ENCODE assay signal across 18 mouse cellular contexts in the genomic region with DNA sequence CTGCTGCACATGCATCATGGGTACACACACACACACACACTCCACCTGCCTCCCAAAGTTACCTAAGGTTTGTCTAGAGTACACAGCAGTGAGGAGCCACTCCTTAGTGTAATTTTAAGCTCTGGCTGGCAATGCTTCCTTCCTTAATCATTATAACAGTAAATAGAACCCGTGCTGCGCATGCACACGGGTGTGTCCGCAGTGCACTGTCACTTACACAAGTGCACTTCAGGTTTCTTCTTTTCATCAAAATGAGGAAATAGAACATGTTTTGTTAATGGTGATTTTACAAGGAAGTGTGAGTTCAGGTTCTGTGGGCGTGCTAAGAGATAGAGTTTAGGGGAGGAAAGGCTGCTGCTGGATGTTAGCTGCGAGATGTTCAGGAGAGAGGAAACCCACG. TPM values are rescaled to one million over a fixed set of nuclear protein-coding genes. Genes with fewer than 3 reads are reported as not detected.
DNase-seq lines count a peak whose midpoint lies in the region; ATAC-seq and TF ChIP-seq lines count a peak whose summit lies in the region.
"Had no signal": no experiment of that assay in that cellular context is flagged by ENCODE, and none has a peak within 500 bp of the region (broad histone marks: within the 10 kb centered on the region; RNA-seq: fewer than 3 reads in every experiment).

No protein-coding gene starts in this region.

- ATAC-seq in liver, embryonic 15.5 days (ENCODE audit: insufficient read depth): no peak
- no peak for ATAC-seq in liver, embryonic 11.5 days (replicated peaks; ENCODE audit: low FRiP score)
- peak; percentile 73 for ATAC-seq in intestine, embryonic 16.5 days

- WGBS in liver, embryonic 15.5 days (ENCODE audit: insufficient replicate concordance): 37% methylated on average over 7 of the region's 7 CpGs
- WGBS in liver, embryonic 11.5 days: 68% methylated on average over 7 of the region's 7 CpGs
- WGBS in intestine, embryonic 16.5 days: 64% methylated on average over 7 of the region's 7 CpGs
- 15% methylated on average over 7 of the region's 7 CpGs for WGBS in small intestine, adult 2 months
- WGBS in embryonic facial prominence, embryonic 10.5 days: 83% methylated on average over 7 of the region's 7 CpGs

- peaks cover 23% of the 10 kb centered on the region for H3K79me2 ChIP-seq in MEL (ENCODE audit: control insufficient read depth, insufficient read depth, low read length, poor library complexity)

- no peak overlapping the region for H3K4me3 ChIP-seq in liver, embryonic 15.5 days (replicated peaks)
- H3K4me3 ChIP-seq in liver, embryonic 11.5 days (ENCODE audit: low read depth, low read length): no peak overlapping the region
- no peak overlapping the region for H3K4me3 ChIP-seq in MEL (ENCODE audit: control insufficient read depth in 1 of 2, insufficient read depth in 1 of 2, low read depth in 2 of 2, low read length in 2 of 2)
- no peak overlapping the region for H3K4me3 ChIP-seq in intestine, embryonic 16.5 days (ENCODE audit: low read length)
- no peak overlapping the region for H3K4me3 ChIP-seq in small intestine, adult 2 months (ENCODE audit: low read depth, low read length)
- no peak overlapping the region for H3K4me3 ChIP-seq in embryonic facial prominence, embryonic 10.5 days
- H3K4me3 ChIP-seq: embryonic facial prominence, embryonic 13.5 days; forebrain, embryonic 12.5 days; heart, embryonic 15.5 days; hindbrain, embryonic 15.5 days; midbrain, embryonic 12.5 days had no signal

- H3K9me3 ChIP-seq in liver, embryonic 15.5 days (replicated peaks): no peaks in the 10 kb centered on the region
- no peaks in the 10 kb centered on the region for H3K9me3 ChIP-seq in liver, embryonic 11.5 days (ENCODE audit: control insufficient read depth, low read length)
- H3K9me3 ChIP-seq in MEL (replicated peaks; ENCODE audit: insufficient read depth, low read length): no peaks in the 10 kb centered on the region
- H3K9me3 ChIP-seq in intestine, embryonic 16.5 days (ENCODE audit: control insufficient read depth, low read length): no peaks in the 10 kb centered on the region
- H3K9me3 ChIP-seq in embryonic facial prominence, embryonic 10.5 days: no peaks in the 10 kb centered on the region
- H3K9me3 ChIP-seq: embryonic facial prominence, embryonic 13.5 days; forebrain, embryonic 12.5 days; heart, embryonic 15.5 days; hindbrain, embryonic 15.5 days; midbrain, embryonic 12.5 days had no signal

- intact Hi-C loops in left cerebral cortex, postnatal 4 days (cut with DNase I): no loop called here

- H3K9ac ChIP-seq in liver, embryonic 15.5 days: no peak overlapping the region
- no peak overlapping the region for H3K9ac ChIP-seq in liver, embryonic 11.5 days (ENCODE audit: low read depth, low read length)
- H3K9ac ChIP-seq in MEL (ENCODE audit: control insufficient read depth, low read depth, low read length, poor library complexity, severe bottlenecking): no peak overlapping the region
- no peak overlapping the region for H3K9ac ChIP-seq in intestine, embryonic 16.5 days (ENCODE audit: low read depth, low read length)
- H3K9ac ChIP-seq: embryonic facial prominence, embryonic 13.5 days; forebrain, embryonic 12.5 days; heart, embryonic 15.5 days; hindbrain, embryonic 15.5 days; liver, embryonic 14.5 days; midbrain, embryonic 12.5 days had no signal

- no peaks in the 10 kb centered on the region for H3K27me3 ChIP-seq in liver, embryonic 15.5 days
- no peaks in the 10 kb centered on the region for H3K27me3 ChIP-seq in liver, embryonic 11.5 days (replicated peaks; ENCODE audit: control insufficient read depth, insufficient read depth, low read length)
- H3K27me3 ChIP-seq in MEL (ENCODE audit: control insufficient read depth in 1 of 2, insufficient read depth in 2 of 2, low read length in 2 of 2): no peaks in the 10 kb centered on the region
- no peaks in the 10 kb centered on the region for H3K27me3 ChIP-seq in intestine, embryonic 16.5 days (replicated peaks; ENCODE audit: control insufficient read depth, insufficient read depth, low read length)
- H3K27me3 ChIP-seq in small intestine, adult 2 months (ENCODE audit: control insufficient read depth, insufficient read depth, low read length): no peaks in the 10 kb centered on the region
- no peaks in the 10 kb centered on the region for H3K27me3 ChIP-seq in embryonic facial prominence, embryonic 10.5 days (replicated peaks; ENCODE audit: low read depth, poor library complexity, severe bottlenecking)
- H3K27me3 ChIP-seq: embryonic facial prominence, embryonic 13.5 days; forebrain, embryonic 12.5 days; heart, embryonic 15.5 days; hindbrain, embryonic 15.5 days had no signal

- TF ChIP-seq RAD21 in MEL (IDR thresholded peaks at IDR 0.05; ENCODE audit: low read depth, low read length): no peak

- H3K4me2 ChIP-seq in liver, embryonic 15.5 days: no peak overlapping the region
- H3K4me2 ChIP-seq in liver, embryonic 11.5 days: no peak overlapping the region
- no peak overlapping the region for H3K4me2 ChIP-seq in intestine, embryonic 16.5 days (ENCODE audit: low read depth, low read length)
- H3K4me2 ChIP-seq: embryonic facial prominence, embryonic 13.5 days; forebrain, embryonic 12.5 days; heart, embryonic 15.5 days; hindbrain, embryonic 15.5 days; midbrain, embryonic 12.5 days had no signal

- no peak for TF ChIP-seq POLR2A in MEL (IDR thresholded peaks at IDR 0.05; ENCODE audit: control insufficient read depth in 1 of 2, insufficient read depth in 1 of 2, low read depth in 1 of 2, low read length in 2 of 2, poor library complexity in 1 of 2)
- TF ChIP-seq POLR2A in small intestine, adult 2 months (IDR thresholded peaks at IDR 0.05; ENCODE audit: low read depth, low read length): no peak

- no peak for DNase-seq in liver, embryonic 11.5 days (ENCODE audit: low spot score)
- DNase-seq in MEL (ENCODE audit: low read depth, low spot score): peak; percentile 75
- DNase-seq in embryonic facial prominence, embryonic 10.5 days (ENCODE audit: low spot score): no peak
- DNase-seq in frontal cortex, postnatal 10 days (ENCODE audit: low spot score in 2 of 2): no peak
- no peak for DNase-seq in left cerebral cortex, postnatal 4 days
- DNase-seq: adrenal gland, postnatal 10 days; cerebellum, postnatal 14 days; gastrocnemius, postnatal 25 days; kidney, postnatal 36 days had no signal

- TF ChIP-seq EP300 in MEL (IDR thresholded peaks at IDR 0.05; ENCODE audit: low read depth in 1 of 2, low read length in 2 of 2): peak; percentile 71 to 73

- H3K27ac ChIP-seq in liver, embryonic 15.5 days (replicated peaks): peak overlapping the region; percentile 48; the same call in 1 of the 2 replicates
- H3K27ac ChIP-seq in liver, embryonic 11.5 days (ENCODE audit: low read depth, low read length): no peak overlapping the region
- peak overlapping the region; percentile 53 for H3K27ac ChIP-seq in MEL (ENCODE audit: control insufficient read depth, low read depth, low read length)
- 0 out of 2 replicates have a peak overlapping the region, but pooled peaks have one; percentile 14 for H3K27ac ChIP-seq in intestine, embryonic 16.5 days (ENCODE audit: low read length)
- 0 out of 2 replicates have a peak overlapping the region, but pooled peaks have one; percentile 7 for H3K27ac ChIP-seq in small intestine, adult 2 months (ENCODE audit: insufficient read depth, low read depth, low read length)
- no peak overlapping the region for H3K27ac ChIP-seq in embryonic facial prominence, embryonic 10.5 days (replicated peaks)
- H3K27ac ChIP-seq: embryonic facial prominence, embryonic 13.5 days; forebrain, embryonic 12.5 days; heart, embryonic 15.5 days; hindbrain, embryonic 15.5 days; liver, embryonic 14.5 days; midbrain, embryonic 12.5 days had no signal

- no peaks in the 10 kb centered on the region for H3K36me3 ChIP-seq in liver, embryonic 15.5 days (replicated peaks)
- H3K36me3 ChIP-seq in liver, embryonic 11.5 days (ENCODE audit: control insufficient read depth, insufficient read depth, low read length): no peaks in the 10 kb centered on the region
- H3K36me3 ChIP-seq in MEL (ENCODE audit: control insufficient read depth in 1 of 2, insufficient read depth in 2 of 2, low read length in 2 of 2): peaks cover 0 to 60% of the 10 kb centered on the region in 2 experiments; a peak in 2 of 4 replicates
- H3K36me3 ChIP-seq in intestine, embryonic 16.5 days (ENCODE audit: control insufficient read depth, insufficient read depth, low read length): no peaks in the 10 kb centered on the region
- H3K36me3 ChIP-seq in small intestine, adult 2 months (ENCODE audit: control insufficient read depth, insufficient read depth, low read length): no peaks in the 10 kb centered on the region
- H3K36me3 ChIP-seq in embryonic facial prominence, embryonic 10.5 days (replicated peaks): no peaks in the 10 kb centered on the region
- H3K36me3 ChIP-seq: embryonic facial prominence, embryonic 13.5 days; forebrain, embryonic 12.5 days; heart, embryonic 15.5 days; hindbrain, embryonic 15.5 days; midbrain, embryonic 12.5 days had no signal

- no peak for TF ChIP-seq CTCF in MEL (IDR thresholded peaks at IDR 0.05 in 2 of 3, conservative IDR thresholded peaks at IDR 0.05 in 1 of 3; ENCODE audit: control insufficient read depth in 1 of 3, insufficient read depth in 1 of 3, low read depth in 2 of 3, low read length in 3 of 3, poor library complexity in 1 of 3, severe bottlenecking in 1 of 3)
- no peak for TF ChIP-seq CTCF in small intestine, adult 2 months (IDR thresholded peaks at IDR 0.05; ENCODE audit: extremely low read depth, insufficient read length, insufficient replicate concordance, low read depth, low read length)

- peaks cover 89% of the 10 kb centered on the region for H3K4me1 ChIP-seq in liver, embryonic 15.5 days (replicated peaks)
- peaks cover 68% of the 10 kb centered on the region for H3K4me1 ChIP-seq in liver, embryonic 11.5 days (replicated peaks; ENCODE audit: control insufficient read depth, insufficient read depth, low read length)
- H3K4me1 ChIP-seq in MEL (ENCODE audit: control insufficient read depth in 1 of 2, insufficient read depth in 2 of 2, low read length in 2 of 2): peaks cover 46 to 55% of the 10 kb centered on the region in 2 experiments
- H3K4me1 ChIP-seq in intestine, embryonic 16.5 days (ENCODE audit: control insufficient read depth, insufficient read depth, low read length): peaks cover 63% of the 10 kb centered on the region
- H3K4me1 ChIP-seq in small intestine, adult 2 months (ENCODE audit: control insufficient read depth, insufficient read depth, insufficient read length, low read length): peaks cover 28% of the 10 kb centered on the region
- peaks cover 93% of the 10 kb centered on the region for H3K4me1 ChIP-seq in embryonic facial prominence, embryonic 10.5 days

RNA-seq across cellular contexts. Expression of a gene that starts 17.8 kb away (rescaled TPM):
- polyA plus RNA-seq in liver, embryonic 15.5 days (2015; fragmentation: Nextera tagmentation; extraction: Ambion mirVana): 6.4 and 7.0 TPM in 2 replicates
- 17.2 and 18.4 TPM in 2 replicates for polyA plus RNA-seq in liver, embryonic 11.5 days (2014; fragmentation: Nextera tagmentation; extraction: Ambion mirVana)
- total RNA-seq in MEL (2012; rRNA removed): 16.6 and 22.7 TPM in 2 replicates
- polyA plus RNA-seq in MEL (2012; ENCODE audit: insufficient read depth in 1 of 2, insufficient read length in 2 of 2, low read depth in 1 of 2, low replicate concordance in 2 of 2, missing spikeins in 1 of 2): 10 to 100 TPM; 16.2 to 36.6 TPM
- polyA plus RNA-seq in intestine, embryonic 16.5 days (2015; fragmentation: Nextera tagmentation; extraction: Ambion mirVana): 9.1 and 10.9 TPM in 2 replicates
- 5.6 and 6.6 TPM in 2 replicates for polyA plus RNA-seq in small intestine, adult 2 months (2012; rRNA removed)
- polyA plus RNA-seq in embryonic facial prominence, embryonic 10.5 days (2016; fragmentation: Nextera tagmentation; extraction: Ambion mirVana): 22.0 and 23.2 TPM in 2 replicates
- total RNA-seq in left cerebral cortex, postnatal 4 days (2021): 10 to 100 TPM; 22.4 to 24.4 TPM

Comparison
In these comparisons a context has a peak if more than half of its experiments do, and no peak if none do; other contexts are left out.
1. H3K27ac ChIP-seq: peak in liver, embryonic 15.5 days (single experiment), MEL (single experiment), intestine, embryonic 16.5 days (single experiment) and small intestine, adult 2 months (single experiment); none in liver, embryonic 11.5 days (single experiment) and embryonic facial prominence, embryonic 10.5 days (single experiment).